Mouse (Mus musculus) brain, embryonic 18.5 days (tissue): ENCODE results near the gene Slc6a9.

Experiments used
- DNase-seq: peaks from one replicate; pipeline ENCODE4 v3.0.0-alpha.2; 2012; ENCODE audit warnings: low read depth, low spot score

Slc6a9 gene

GRCm38 (mm10) chr4:117878301-117878700, 44.0 kb downstream of the Slc6a9 start:
- no peak for DNase-seq

GRCm38 (mm10) chr4:117878703-117879102, 44.4 kb downstream of the Slc6a9 start:
- no peak for DNase-seq

GRCm38 (mm10) chr4:117882701-117883691, 48.7 kb downstream of the Slc6a9 start, which contains the start of gene B4galt2:
Gene B4galt2, minus strand, starts transcription at chr4:117883487.
- no peak for DNase-seq

GRCm38 (mm10) chr4:117884146-117884545, 49.8 kb downstream of the Slc6a9 start:
- no peak for DNase-seq

- DNase-seq: no peak
Observed at GRCm38 (mm10) chr4:117885093-117885492, 50.8 kb downstream of the Slc6a9 start.

- DNase-seq: no peak
Observed at GRCm38 (mm10) chr4:117885994-117886393, 51.7 kb downstream of the Slc6a9 start.

- no peak for DNase-seq
Observed at GRCm38 (mm10) chr4:117886644-117887043, 52.3 kb downstream of the Slc6a9 start.

GRCm38 (mm10) chr4:117887133-117887532, 52.8 kb downstream of the Slc6a9 start, which contains the start of gene Atp6v0b:
Gene Atp6v0b, minus strand, starts transcription at chr4:117887333.
- peak; percentile 81 for DNase-seq

- no peak for DNase-seq
Observed at GRCm38 (mm10) chr4:117887920-117888319, 53.6 kb downstream of the Slc6a9 start.

GRCm38 (mm10) chr4:117889471-117889870, 55.2 kb downstream of the Slc6a9 start:
- DNase-seq: no peak

- DNase-seq: no peak
Observed at GRCm38 (mm10) chr4:117890031-117890430, 55.7 kb downstream of the Slc6a9 start.

GRCm38 (mm10) chr4:117890750-117891149, 56.4 kb downstream of the Slc6a9 start:
- DNase-seq: no peak

- peak; percentile 85 for DNase-seq
Observed at GRCm38 (mm10) chr4:117891738-117892161, 57.4 kb downstream of the Slc6a9 start, which contains the start of gene Dph2. Gene Dph2, minus strand, starts transcription at chr4:117892032.

GRCm38 (mm10) chr4:117893376-117893775, 59.1 kb downstream of the Slc6a9 start:
- no peak for DNase-seq

- no peak for DNase-seq
Observed at GRCm38 (mm10) chr4:117894601-117895000, 60.3 kb downstream of the Slc6a9 start.

- DNase-seq: no peak
Observed at GRCm38 (mm10) chr4:117895339-117895738, 61.0 kb downstream of the Slc6a9 start.

- no peak for DNase-seq
Observed at GRCm38 (mm10) chr4:117896031-117896430, 61.7 kb downstream of the Slc6a9 start.

GRCm38 (mm10) chr4:117898111-117898510, 63.8 kb downstream of the Slc6a9 start:
- DNase-seq: no peak

- no peak for DNase-seq
Observed at GRCm38 (mm10) chr4:117904094-117904493, 69.8 kb downstream of the Slc6a9 start.

- DNase-seq: no peak
Observed at GRCm38 (mm10) chr4:117904761-117905160, 70.5 kb downstream of the Slc6a9 start.

- no peak for DNase-seq
Observed at GRCm38 (mm10) chr4:117906196-117906595, 71.9 kb downstream of the Slc6a9 start.

- DNase-seq: no peak
Observed at GRCm38 (mm10) chr4:117908834-117909453, 74.6 kb downstream of the Slc6a9 start.
